Mouse (Mus musculus): ENCODE data around the gene Fuk. TPM values are rescaled to one million over a fixed set of nuclear protein-coding genes. Genes with fewer than 3 reads are reported as not detected.

Gene Fuk
- polyA plus RNA-seq, 2 experiments: 10.4 to 16.2 TPM

- Histone ChIP-seq H3K27ac (replicated peaks; ENCODE audit: low read depth, low read length) (peak overlapping the region; percentile 9), H3K4me3 (replicated peaks; ENCODE audit: low read length) (no peak overlapping the region), H3K4me1 (ENCODE audit: control insufficient read depth, insufficient read depth, low read length) (peaks cover 4% of the 10 kb centered on the region), H3K36me3 (ENCODE audit: control insufficient read depth, insufficient read depth, low read length) (peaks cover 2% of the 10 kb centered on the region), H3K27me3 (ENCODE audit: control insufficient read depth, insufficient read depth, low read length) (no peaks in the 10 kb centered on the region), H3K9ac (ENCODE audit: low read depth, low read length, severe bottlenecking) (no peak overlapping the region), H3K4me2 (replicated peaks; ENCODE audit: low read depth, low read length, severe bottlenecking) (no peak overlapping the region), H3K9me3 (ENCODE audit: control insufficient read depth, low read length) (no peaks in the 10 kb centered on the region)
- TF ChIP-seq POLR2A (IDR thresholded peaks at IDR 0.05; ENCODE audit: borderline replicate concordance, extremely low read depth, insufficient read depth, insufficient read length): no peak
- no peak for DNase-seq (ENCODE audit: low spot score)
- WGBS: 82% methylated on average over 15 of the region's 15 CpGs
- no peak for ATAC-seq (ENCODE audit: low FRiP score, low read depth)
Measured at GRCm38 (mm10) chr8:110940682-110941452, 38.6 kb upstream of the Fuk start.

- H3K4me3 ChIP-seq (replicated peaks; ENCODE audit: low read length): no peak overlapping the region
- no peaks in the 10 kb centered on the region for H3K27me3 ChIP-seq (ENCODE audit: control insufficient read depth, insufficient read depth, low read length)
- H3K4me1 ChIP-seq (ENCODE audit: control insufficient read depth, insufficient read depth, low read length): peaks cover 4% of the 10 kb centered on the region
- H3K9me3 ChIP-seq (ENCODE audit: control insufficient read depth, low read length): no peaks in the 10 kb centered on the region
- TF ChIP-seq POLR2A (IDR thresholded peaks at IDR 0.05; ENCODE audit: borderline replicate concordance, extremely low read depth, insufficient read depth, insufficient read length): no peak
- no peak overlapping the region for H3K4me2 ChIP-seq (replicated peaks; ENCODE audit: low read depth, low read length, severe bottlenecking)
- H3K27ac ChIP-seq (replicated peaks; ENCODE audit: low read depth, low read length): peak overlapping the region; percentile 39; the same call in 1 of the 2 replicates
- no peak overlapping the region for H3K9ac ChIP-seq (ENCODE audit: low read depth, low read length, severe bottlenecking)
- WGBS: 72% methylated on average over 6 of the region's 6 CpGs
- H3K36me3 ChIP-seq (ENCODE audit: control insufficient read depth, insufficient read depth, low read length): peaks cover 2% of the 10 kb centered on the region
- peak; percentile 40 for DNase-seq (ENCODE audit: low spot score)
- ATAC-seq (ENCODE audit: low FRiP score, low read depth): peak; percentile 55; the same call in 1 of the 2 replicates
Measured at GRCm38 (mm10) chr8:110938882-110939589, 36.7 kb upstream of the Fuk start.

GRCm38 (mm10) chr8:110936217-110936616, 33.9 kb upstream of the Fuk start:
- no peak for DNase-seq (ENCODE audit: low spot score)
- Histone ChIP-seq H3K4me2 (replicated peaks; ENCODE audit: low read depth, low read length, severe bottlenecking) (no peak overlapping the region), H3K27me3 (ENCODE audit: control insufficient read depth, insufficient read depth, low read length) (no peaks in the 10 kb centered on the region), H3K27ac (replicated peaks; ENCODE audit: low read depth, low read length) (no peak overlapping the region), H3K4me1 (ENCODE audit: control insufficient read depth, insufficient read depth, low read length) (peaks cover 4% of the 10 kb centered on the region), H3K4me3 (replicated peaks; ENCODE audit: low read length) (no peak overlapping the region), H3K36me3 (ENCODE audit: control insufficient read depth, insufficient read depth, low read length) (no peaks in the 10 kb centered on the region; the same call in 1 of the 2 replicates), H3K9me3 (ENCODE audit: control insufficient read depth, low read length) (no peaks in the 10 kb centered on the region), H3K9ac (ENCODE audit: low read depth, low read length, severe bottlenecking) (no peak overlapping the region)
- no peak for TF ChIP-seq POLR2A (IDR thresholded peaks at IDR 0.05; ENCODE audit: borderline replicate concordance, extremely low read depth, insufficient read depth, insufficient read length)
- 94% methylated on average over 12 of the region's 12 CpGs for WGBS
- ATAC-seq (ENCODE audit: low FRiP score, low read depth): no peak

- ATAC-seq (ENCODE audit: low FRiP score, low read depth) (no peak), DNase-seq (ENCODE audit: low spot score) (no peak)
- Histone ChIP-seq H3K4me1 (ENCODE audit: control insufficient read depth, insufficient read depth, low read length) (no peaks in the 10 kb centered on the region; the same call in 1 of the 2 replicates), H3K27me3 (ENCODE audit: control insufficient read depth, insufficient read depth, low read length) (no peaks in the 10 kb centered on the region), H3K4me2 (replicated peaks; ENCODE audit: low read depth, low read length, severe bottlenecking) (no peak overlapping the region), H3K27ac (replicated peaks; ENCODE audit: low read depth, low read length) (no peak overlapping the region), H3K9ac (ENCODE audit: low read depth, low read length, severe bottlenecking) (no peak overlapping the region), H3K36me3 (ENCODE audit: control insufficient read depth, insufficient read depth, low read length) (no peaks in the 10 kb centered on the region; the same call in 1 of the 2 replicates), H3K9me3 (ENCODE audit: control insufficient read depth, low read length) (no peaks in the 10 kb centered on the region), H3K4me3 (replicated peaks; ENCODE audit: low read length) (no peak overlapping the region)
- WGBS: 93% methylated on average over 2 of the region's 2 CpGs
- TF ChIP-seq POLR2A (IDR thresholded peaks at IDR 0.05; ENCODE audit: borderline replicate concordance, extremely low read depth, insufficient read depth, insufficient read length): no peak
Measured at GRCm38 (mm10) chr8:110933272-110933671, 31.0 kb upstream of the Fuk start.

- Histone ChIP-seq H3K36me3 (ENCODE audit: control insufficient read depth, insufficient read depth, low read length) (no peaks in the 10 kb centered on the region; the same call in 1 of the 2 replicates), H3K9me3 (ENCODE audit: control insufficient read depth, low read length) (no peaks in the 10 kb centered on the region), H3K4me2 (replicated peaks; ENCODE audit: low read depth, low read length, severe bottlenecking) (no peak overlapping the region), H3K4me1 (ENCODE audit: control insufficient read depth, insufficient read depth, low read length) (no peaks in the 10 kb centered on the region; the same call in 1 of the 2 replicates), H3K27ac (replicated peaks; ENCODE audit: low read depth, low read length) (no peak overlapping the region), H3K9ac (ENCODE audit: low read depth, low read length, severe bottlenecking) (no peak overlapping the region), H3K27me3 (ENCODE audit: control insufficient read depth, insufficient read depth, low read length) (no peaks in the 10 kb centered on the region), H3K4me3 (replicated peaks; ENCODE audit: low read length) (no peak overlapping the region)
- TF ChIP-seq POLR2A (IDR thresholded peaks at IDR 0.05; ENCODE audit: borderline replicate concordance, extremely low read depth, insufficient read depth, insufficient read length): no peak
- no peak for DNase-seq (ENCODE audit: low spot score)
- 84% methylated on average over 3 of the region's 3 CpGs for WGBS
- ATAC-seq (ENCODE audit: low FRiP score, low read depth): no peak
Measured at GRCm38 (mm10) chr8:110932444-110932843, 30.2 kb upstream of the Fuk start.
